Mouse (Mus musculus): ENCODE measurements around the gene Ly6g5c.
A peak's percentile ranks its signal among the peaks of the same experiment; 100 is the strongest.
"Not testable (repeated sequence)": the region's sequence is repeated elsewhere in the genome, so short reads cannot be mapped to it uniquely, and the experiment has no call there.

The Ly6g5c gene

GRCm38 (mm10) chr17:35115046-35116019 lies 7.3 kb downstream of the Ly6g5c start, which contains the start of gene Ly6g5b:
TSS of gene Ly6g5b (minus strand) at chr17:35115428.
- peak; percentile 35 for DNase-seq

GRCm38 (mm10) chr17:35120745-35121142 lies 12.7 kb downstream of the Ly6g5c start:
- peak; percentile 38 for DNase-seq

DNA sequence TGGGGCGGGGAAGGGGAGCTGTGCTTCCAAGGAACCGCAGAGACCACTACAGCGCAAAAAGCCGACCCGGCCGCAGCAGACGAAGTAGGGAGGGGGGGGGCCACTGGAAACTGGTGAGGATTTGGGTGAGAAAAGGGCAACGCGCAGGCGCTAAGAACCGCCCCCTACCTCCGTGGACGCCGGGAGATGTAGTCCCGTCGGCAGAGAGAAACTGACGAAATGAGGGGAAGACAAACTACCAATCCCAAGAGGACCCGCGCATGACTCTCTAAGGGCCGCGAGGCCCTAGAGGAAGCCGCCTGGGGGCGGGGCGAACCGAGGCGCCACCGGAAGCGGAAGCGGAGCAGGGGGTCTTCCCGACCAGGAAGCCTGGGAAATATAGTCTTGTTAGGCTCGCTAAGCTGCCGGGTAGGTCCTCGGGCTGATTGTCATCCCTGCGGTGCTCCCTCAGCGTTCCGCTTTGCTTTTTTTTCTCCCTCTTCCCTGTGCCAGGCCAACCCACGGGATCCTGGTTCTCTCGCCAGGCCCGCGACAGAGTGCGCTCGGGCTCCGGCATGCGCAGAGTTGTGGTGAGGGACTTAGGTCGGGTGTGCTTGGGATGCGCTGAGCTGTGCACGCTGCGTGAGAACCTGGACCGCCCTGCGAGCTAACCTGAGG lies 13.2 kb downstream of the Ly6g5c start, which contains the start of gene Gpank1:
Gene Gpank1 (plus strand): TSS at position 313 of the 657 bp plus-strand sequence.
- peak; percentile 97 for DNase-seq

DNA sequence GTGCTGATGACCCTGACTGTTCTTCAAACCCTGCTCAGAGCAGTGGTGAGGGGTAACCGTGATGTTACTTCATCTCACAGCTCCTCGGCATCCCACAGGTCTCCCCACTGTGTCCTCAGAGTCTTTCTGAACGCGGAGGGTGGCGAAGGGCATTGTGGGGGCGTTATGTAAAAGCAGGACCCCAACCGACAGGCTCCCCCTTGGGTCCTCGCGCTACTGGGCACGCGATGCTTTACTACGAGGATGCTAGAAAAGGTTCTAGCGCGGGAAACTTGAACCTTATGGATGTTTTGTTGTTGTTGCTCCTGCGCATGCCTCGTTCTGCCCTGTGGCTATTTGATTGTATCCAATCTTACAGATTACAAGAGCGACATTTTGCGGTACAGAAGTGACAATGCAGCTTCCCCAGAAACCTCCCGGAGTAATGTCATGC lies 13.8 kb downstream of the Ly6g5c start, which contains the start of gene Csnk2b:
Gene Csnk2b (minus strand): TSS at position 183 of the 433 bp plus-strand sequence.
- DNase-seq, result peak; percentile 51

DNA sequence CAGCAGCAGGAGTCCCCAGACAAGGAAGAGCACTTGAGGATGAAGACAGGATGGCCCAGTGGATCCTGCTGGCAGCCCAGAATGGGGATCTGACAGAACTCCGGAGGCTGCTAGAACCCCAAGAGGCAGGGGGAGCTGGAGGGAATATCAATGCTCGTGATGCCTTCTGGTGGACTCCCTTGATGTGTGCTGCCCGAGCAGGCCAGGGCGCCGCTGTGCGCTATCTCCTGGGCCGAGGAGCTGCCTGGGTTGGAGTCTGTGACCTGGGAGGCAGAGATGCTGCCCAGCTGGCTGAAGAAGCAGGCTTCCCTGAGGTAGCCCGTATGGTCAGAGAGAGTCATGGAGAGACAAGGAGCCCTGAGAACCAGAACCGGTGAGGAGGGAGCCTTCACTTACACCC lies 15.2 kb downstream of the Ly6g5c start:
- DNase-seq, result not testable (repeated sequence)

- DNase-seq, result not testable (repeated sequence)
Measured at GRCm38 (mm10) chr17:35124261-35124896, 16.3 kb downstream of the Ly6g5c start.

DNA sequence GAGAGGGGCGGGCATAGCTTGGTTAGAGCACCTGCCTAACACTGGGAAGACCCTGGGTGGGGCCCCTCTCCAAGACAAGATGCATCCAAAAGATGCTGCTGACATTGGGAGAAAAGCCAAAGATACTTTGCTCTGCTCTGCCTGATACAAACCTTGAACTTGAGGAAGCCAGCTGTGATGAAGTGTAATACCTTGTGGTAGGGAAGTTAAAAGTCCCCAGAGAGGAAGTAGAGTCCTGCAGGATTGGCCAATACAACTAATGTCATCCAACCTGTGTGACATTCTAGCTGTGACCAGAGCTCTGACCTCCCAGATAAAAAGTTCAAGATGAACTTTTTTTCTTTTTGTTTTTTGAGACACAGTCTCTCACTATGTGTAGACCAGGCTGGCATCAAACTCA lies 17.0 kb downstream of the Ly6g5c start:
- no peak for DNase-seq

GRCm38 (mm10) chr17:35125578-35125977 lies 17.5 kb downstream of the Ly6g5c start:
- no peak for DNase-seq

DNA sequence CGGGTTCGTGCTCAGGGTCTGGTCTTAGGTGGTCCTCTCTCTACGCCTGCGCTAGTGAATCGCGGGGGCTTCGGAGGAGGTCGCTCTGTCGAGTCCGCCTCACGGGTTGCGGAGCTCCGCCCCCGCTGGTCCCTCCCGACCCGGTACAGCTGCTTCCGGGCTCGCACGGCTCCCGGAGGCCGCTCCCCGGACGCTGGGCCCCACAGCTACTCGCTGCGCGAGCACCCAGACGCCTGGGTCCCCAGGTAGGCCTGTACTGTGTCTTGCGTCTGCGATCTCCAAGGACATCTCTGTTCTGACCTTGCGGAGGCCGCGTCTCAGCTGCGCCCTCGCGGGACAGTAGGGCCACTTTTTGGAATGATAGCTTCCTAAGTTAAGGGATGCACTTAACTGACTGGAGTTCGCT lies 18.1 kb downstream of the Ly6g5c start, which contains the start of gene D17H6S53E:
Gene D17H6S53E (plus strand): TSS at position 168 of the 406 bp plus-strand sequence.
- peak; percentile 78 for DNase-seq

DNA sequence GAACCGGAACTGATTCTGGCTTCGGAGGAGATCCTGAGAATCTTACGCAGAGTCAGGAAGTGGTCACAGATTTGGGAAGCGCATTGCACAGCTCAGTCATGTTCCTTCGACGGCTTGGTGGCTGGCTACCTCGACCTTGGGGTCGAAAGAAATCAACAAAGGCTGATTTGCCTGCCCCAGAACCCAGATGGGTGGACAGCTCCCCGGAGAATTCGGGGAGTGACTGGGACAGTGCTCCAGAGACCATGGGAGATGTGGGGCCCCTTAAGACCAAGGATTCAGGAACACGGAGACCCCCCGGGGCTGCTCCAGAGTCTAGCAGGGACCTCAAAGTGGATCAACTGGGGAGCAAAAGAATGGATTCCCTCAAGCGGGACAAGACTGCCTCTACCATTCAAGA lies 18.9 kb downstream of the Ly6g5c start:
- DNase-seq, result no peak

GRCm38 (mm10) chr17:35128996-35129395 lies 20.9 kb downstream of the Ly6g5c start:
- no peak for DNase-seq

DNA sequence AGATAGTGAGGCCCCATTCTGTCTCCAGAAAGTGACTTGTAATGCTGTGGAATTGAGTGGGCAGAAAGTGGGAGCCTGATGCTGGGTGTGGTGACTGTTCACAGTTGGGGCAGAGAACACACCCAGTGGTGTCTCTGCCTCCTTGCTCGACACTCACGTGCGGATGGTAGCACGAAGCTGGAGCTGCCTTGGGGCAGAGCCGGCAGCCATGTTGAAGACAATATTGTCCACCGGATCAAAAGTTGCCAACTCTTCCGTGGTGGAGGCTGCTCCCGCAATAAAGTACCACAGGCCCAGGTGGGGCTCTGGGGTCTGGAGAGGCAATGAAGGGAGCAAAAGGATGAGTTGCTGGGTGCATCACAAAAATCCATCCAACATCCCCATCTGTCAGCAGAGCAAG lies 23.0 kb downstream of the Ly6g5c start:
- no peak for DNase-seq

- DNase-seq, result no peak
Measured at GRCm38 (mm10) chr17:35131500-35132173, 23.6 kb downstream of the Ly6g5c start, which contains the start of gene Apom. TSS of gene Apom (minus strand) at chr17:35132050.

DNA sequence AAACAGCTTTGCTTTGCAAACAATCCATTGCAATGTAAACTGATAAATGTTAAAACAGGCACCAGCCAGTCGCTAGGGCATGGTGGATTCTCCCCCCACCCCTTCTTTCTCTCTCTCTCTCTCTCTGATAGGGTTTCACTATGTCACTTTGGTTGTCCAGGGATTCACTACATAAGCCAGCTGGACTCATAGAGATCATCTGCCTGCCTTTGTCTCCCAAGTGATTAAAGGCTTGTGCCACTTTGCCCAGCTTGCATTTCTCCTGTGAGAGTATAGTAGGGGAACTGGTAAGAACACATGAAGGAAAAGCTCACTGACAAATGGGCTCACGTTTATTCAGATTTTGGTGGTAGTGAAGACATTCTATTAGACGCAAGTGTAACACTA lies 24.1 kb downstream of the Ly6g5c start:
- DNase-seq, result no peak

DNA sequence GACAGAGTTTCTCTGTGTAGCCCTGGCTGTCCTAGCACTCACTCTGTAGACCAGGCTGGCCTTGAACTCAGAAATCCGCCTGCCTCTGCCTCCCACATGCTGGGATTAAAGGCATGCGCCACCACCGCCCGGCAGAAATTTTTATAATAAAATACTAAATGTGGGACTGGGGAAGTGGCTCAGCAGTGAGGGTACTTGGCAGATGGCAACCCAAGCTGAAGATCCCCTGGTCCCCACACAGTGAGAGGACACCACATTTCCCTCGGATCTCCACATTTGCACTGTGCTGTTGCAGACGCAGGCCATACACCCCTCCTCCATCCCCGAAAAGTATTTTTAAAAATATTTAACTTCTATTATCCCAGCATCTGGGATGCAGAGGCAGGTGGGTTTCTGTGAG lies 25.4 kb downstream of the Ly6g5c start:
- DNase-seq, result no peak

DNA sequence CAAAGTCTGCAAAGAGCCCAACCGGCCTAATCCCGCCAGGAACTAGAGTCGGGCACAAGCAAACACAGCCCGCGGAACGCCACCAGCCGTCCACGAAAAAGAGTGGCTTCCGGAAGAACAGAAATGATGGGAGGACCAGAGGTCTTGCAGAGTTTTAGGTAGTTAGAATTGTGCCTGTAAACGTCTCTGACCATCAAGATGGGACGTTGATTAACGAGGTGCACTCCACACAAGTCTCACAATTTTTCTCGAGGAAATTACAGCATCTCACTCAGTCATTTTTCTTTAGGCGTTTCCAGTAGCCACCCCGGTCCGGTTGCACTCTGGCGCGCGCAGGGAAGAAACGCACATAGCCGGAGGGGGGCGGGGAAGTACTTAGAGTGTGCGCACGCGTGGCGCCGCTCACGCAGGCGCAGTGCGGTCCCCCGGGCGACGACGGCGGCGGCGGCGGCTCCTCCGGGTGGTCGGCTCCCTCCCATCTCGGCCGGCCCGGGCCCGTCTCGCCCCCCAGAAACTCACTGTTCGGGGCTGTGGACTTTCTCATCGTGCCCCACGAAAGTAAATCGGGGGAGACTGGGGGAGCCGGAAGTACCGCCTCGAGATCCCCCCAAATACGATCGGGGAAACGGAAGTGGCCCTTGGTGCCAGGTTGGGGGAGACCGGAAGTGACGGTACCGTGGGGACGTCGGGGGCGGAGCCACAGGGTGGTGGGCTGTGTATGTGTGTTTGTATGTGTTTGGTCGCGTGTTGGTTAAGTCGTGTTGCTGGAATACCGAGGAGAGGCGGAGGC lies 26.9 kb downstream of the Ly6g5c start, which contains the start of gene Bag6:
Gene Bag6 (plus strand): TSS at position 378 of the 790 bp plus-strand sequence.
- DNase-seq, result peak; percentile 95

GRCm38 (mm10) chr17:35135591-35136320 lies 27.7 kb downstream of the Ly6g5c start:
- no peak for DNase-seq

- DNase-seq, result no peak
Measured at GRCm38 (mm10) chr17:35139269-35139668, 31.2 kb downstream of the Ly6g5c start.

DNA sequence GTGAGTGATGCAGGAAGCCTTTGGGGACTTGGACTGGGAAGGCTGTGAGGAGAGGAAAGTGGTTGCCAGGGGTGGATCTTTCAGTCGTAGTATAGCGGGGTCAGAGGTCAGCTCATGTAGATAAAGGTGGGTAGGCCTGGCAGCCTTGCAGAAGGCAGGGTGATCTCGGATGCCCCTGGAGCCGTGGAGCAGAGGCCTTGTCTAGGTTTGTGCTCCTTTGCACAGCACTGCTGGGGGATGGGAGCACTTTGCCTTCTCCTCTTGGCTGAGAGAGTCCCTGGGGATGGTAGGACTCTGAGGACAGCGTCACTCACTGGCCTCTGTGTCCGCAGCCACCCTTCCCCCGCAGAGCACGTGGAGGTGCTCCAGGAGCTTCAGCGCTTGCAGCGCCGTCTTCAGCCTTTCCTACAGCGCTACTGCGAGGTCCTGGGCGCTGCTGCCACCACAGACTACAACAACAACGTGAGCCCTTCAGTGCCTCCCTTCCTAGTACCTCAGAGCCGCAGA lies 32.5 kb downstream of the Ly6g5c start:
- DNase-seq, result no peak

DNA sequence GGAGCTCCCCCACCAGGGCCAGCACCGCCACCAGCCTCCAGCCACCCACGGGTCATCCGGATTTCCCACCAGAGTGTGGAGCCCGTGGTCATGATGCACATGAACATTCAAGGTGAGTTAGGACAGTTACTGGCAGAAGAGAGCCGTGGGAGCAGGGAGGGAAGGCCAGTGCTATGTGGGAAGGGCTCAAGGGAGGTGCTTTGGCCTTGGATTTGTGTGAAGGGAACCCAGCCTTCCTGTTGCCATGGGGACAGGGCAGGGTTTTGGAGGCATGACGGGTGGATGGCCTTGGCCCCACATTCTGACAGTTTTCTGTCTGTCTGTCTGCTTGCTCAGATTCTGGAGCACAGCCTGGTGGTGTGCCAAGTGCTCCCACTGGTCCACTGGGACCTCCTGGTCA lies 33.9 kb downstream of the Ly6g5c start:
- no peak for DNase-seq
